Mouse (Mus musculus) inflammation-experienced regulatory T-cells, adult 16 weeks (primary cell): Measurements from ENCODE around the gene Pglyrp1. TPM values are rescaled to one million over a fixed set of nuclear protein-coding genes. Genes with fewer than 3 reads are reported as not detected.

Experiments
- polyA plus RNA-seq: library from polyadenylated mRNA; unstranded; fragments of 100-300 nt; shearing (Covaris generic); gene quantifications from one replicate; pipeline ENCODE4 v1.2.1, GENCODE M21; 2017

The Pglyrp1 gene
- 191 TPM for polyA plus RNA-seq

GRCm38 (mm10) chr7:18871031-18871430, at the start of gene Pglyrp1:
TSS of gene Pglyrp1 (plus strand) at chr7:18871331.

GRCm38 (mm10) chr7:18821507-18821906, 49.6 kb upstream of the Pglyrp1 start, which contains the start of gene Psg17:
TSS of gene Psg17 (minus strand) at chr7:18821607.

GRCm38 (mm10) chr7:18839865-18840264, 31.3 kb upstream of the Pglyrp1 start, which contains the start of gene Mill2:
TSS of gene Mill2 (plus strand) at chr7:18839966.

GRCm38 (mm10) chr7:18910241-18910831, 39.2 kb downstream of the Pglyrp1 start, which contains the start of gene Ccdc61:
TSS of gene Ccdc61 (minus strand) at chr7:18910415.

GRCm38 (mm10) chr7:18925162-18925938, 54.2 kb downstream of the Pglyrp1 start, which contains the start of gene Nova2:
TSS of gene Nova2 (plus strand) at chr7:18925888.

Other genes with a start within 250 kb of the Pglyrp1 start
- not detected for gene Psg21, start 214.6 kb upstream of the Pglyrp1 start, polyA plus RNA-seq
- gene Psg20, start 185.1 kb upstream of the Pglyrp1 start, polyA plus RNA-seq: not detected
- not detected for gene Psg22, start 153.2 kb upstream of the Pglyrp1 start, polyA plus RNA-seq
- gene Psg19, start 72.8 kb upstream of the Pglyrp1 start, polyA plus RNA-seq: not detected
- not detected for gene Psg17, start 49.7 kb upstream of the Pglyrp1 start, polyA plus RNA-seq
- 0.38 TPM for gene Mill2, start 31.4 kb upstream of the Pglyrp1 start, polyA plus RNA-seq
- 46.0 TPM for gene Ccdc61, start 39.1 kb downstream of the Pglyrp1 start, polyA plus RNA-seq
- gene Nova2, start 54.6 kb downstream of the Pglyrp1 start, polyA plus RNA-seq: not detected
- not detected for gene Nanos2, start 116.1 kb downstream of the Pglyrp1 start, polyA plus RNA-seq
- gene Mypop, start 119.9 kb downstream of the Pglyrp1 start, polyA plus RNA-seq: 3.3 TPM
- 6.5 TPM for gene Irf2bp1, start 132.7 kb downstream of the Pglyrp1 start, polyA plus RNA-seq
- gene Foxa3, start 152.2 kb downstream of the Pglyrp1 start, polyA plus RNA-seq: not detected
- gene Sympk, start 153.0 kb downstream of the Pglyrp1 start, polyA plus RNA-seq: 23.0 TPM
- not detected for gene Rsph6a, start 183.4 kb downstream of the Pglyrp1 start, polyA plus RNA-seq
- not detected for gene Dmwd, start 204.9 kb downstream of the Pglyrp1 start, polyA plus RNA-seq
- 1.4 TPM for gene Dmpk, start 212.5 kb downstream of the Pglyrp1 start, polyA plus RNA-seq
- gene Six5, start 223.3 kb downstream of the Pglyrp1 start, polyA plus RNA-seq: 0.35 TPM
- gene Gm4969, start 247.0 kb downstream of the Pglyrp1 start, polyA plus RNA-seq: not detected
- 36.5 TPM for gene Fbxo46, start 248.5 kb downstream of the Pglyrp1 start, polyA plus RNA-seq